8 mouse cellular contexts compared by ENCODE assay signal in the genomic region with DNA sequence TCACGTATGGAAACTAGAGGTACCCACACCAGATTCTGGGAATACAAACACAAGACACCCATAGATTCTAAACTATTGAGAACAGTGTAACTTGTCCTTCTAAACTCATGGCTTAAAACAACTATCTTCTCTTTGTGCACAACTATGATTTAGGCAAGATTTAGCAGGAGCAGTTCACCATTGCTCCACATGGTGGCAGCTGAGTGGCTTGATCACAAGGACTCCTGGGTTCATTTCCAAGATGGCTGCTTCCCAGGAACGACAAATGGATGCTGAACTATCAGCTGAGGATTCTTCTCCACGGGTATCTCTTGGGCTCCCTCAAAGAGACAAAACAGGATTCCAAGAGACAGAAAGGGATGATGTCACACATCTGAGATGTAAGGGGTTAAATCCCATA.
DNase-seq lines count a peak whose midpoint lies in the region; ATAC-seq and TF ChIP-seq lines count a peak whose summit lies in the region.

No protein-coding gene starts in this region.

- H3K4me1 ChIP-seq in kidney, postnatal 0 days (replicated peaks; ENCODE audit: insufficient read depth, low read length): no peaks in the 10 kb centered on the region

- H3K36me3 ChIP-seq in kidney, postnatal 0 days (ENCODE audit: insufficient read depth, low read length): no peaks in the 10 kb centered on the region

- peak; percentile 59 for DNase-seq in heart, adult 8-10 months (ENCODE audit: low spot score)
- no peak for DNase-seq in heart, postnatal 25 days (ENCODE audit: low spot score)
- peak; percentile 37 for DNase-seq in CD4-positive helper T cell, adult 2 months (ENCODE audit: low read depth, low spot score)
- peak; percentile 80 for DNase-seq in adrenal gland, postnatal 14 days
- DNase-seq in embryo, embryonic 11 days: peak; percentile 67
- DNase-seq in kidney, postnatal 0 days (ENCODE audit: low spot score): peak; percentile 71
- DNase-seq in lung, adult 18-20 months: peak; percentile 10
- peak; percentile 78 for DNase-seq in testis, postnatal 10 days (ENCODE audit: low spot score)

- ATAC-seq in kidney, postnatal 0 days (replicated peaks; ENCODE audit: low FRiP score, low read depth): no peak

- peak; percentile 82 for TF ChIP-seq CTCF in kidney, postnatal 0 days (IDR thresholded peaks at IDR 0.05; ENCODE audit: low read depth)

- no peak overlapping the region for H3K4me2 ChIP-seq in kidney, postnatal 0 days (ENCODE audit: low read length)

- H3K9ac ChIP-seq in kidney, postnatal 0 days (ENCODE audit: low read depth, low read length): no peak overlapping the region

- no peaks in the 10 kb centered on the region for H3K27me3 ChIP-seq in kidney, postnatal 0 days (ENCODE audit: insufficient read depth, low read length)

- intact Hi-C loops in heart, postnatal 25 days (cut with DNase I): loop anchor here (5.0 to 10.0 kb wide), 2 partner anchors 214 to 334 kb away; no protein-coding TSS in a partner anchor

- H3K4me3 ChIP-seq in kidney, postnatal 0 days (replicated peaks; ENCODE audit: low read depth, low read length): no peak overlapping the region

- WGBS in kidney, postnatal 0 days: 50% methylated on average over 3 of the region's 3 CpGs

- H3K27ac ChIP-seq in kidney, postnatal 0 days: no peak overlapping the region

- no peaks in the 10 kb centered on the region for H3K9me3 ChIP-seq in kidney, postnatal 0 days (replicated peaks; ENCODE audit: low read length)
